Mouse (Mus musculus) right cerebral cortex, postnatal 10 days (tissue): ENCODE results near the gene Gm28048.

Experiments used
- DNase-seq, 2 experiments: peaks; one replicate each; pipeline ENCODE4 v3.0.0; 2021; ENCODE audit warnings: low spot score in 2 of 2

The Gm28048 gene

GRCm38 (mm10) chr11:22952668-22953067, 29.2 kb downstream of the Gm28048 start:
- DNase-seq, result no peak

DNA sequence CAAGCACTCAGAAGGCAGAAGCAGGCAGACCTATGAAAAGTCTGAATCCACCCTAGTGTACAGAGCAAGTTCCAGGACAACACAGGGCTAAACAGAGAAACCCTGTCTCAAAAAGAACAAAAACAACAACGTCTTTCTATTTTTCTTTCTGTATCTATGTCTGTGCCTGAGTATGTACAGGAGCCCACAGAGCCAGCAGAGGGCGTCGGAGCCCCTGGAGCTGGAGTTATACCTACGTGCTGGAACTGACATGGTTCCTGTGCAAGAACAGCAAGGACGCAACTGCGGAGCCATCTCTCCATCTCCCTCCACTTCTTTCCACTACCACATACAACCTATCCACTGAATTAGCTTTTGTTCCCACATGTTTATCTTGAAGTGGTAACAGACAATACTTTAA, 31.8 kb downstream of the Gm28048 start:
- no peak for DNase-seq

GRCm38 (mm10) chr11:22949101-22949500, 32.8 kb downstream of the Gm28048 start:
- DNase-seq, result no peak

GRCm38 (mm10) chr11:22938983-22939382, 42.9 kb downstream of the Gm28048 start:
- no peak for DNase-seq

- no peak for DNase-seq
Observed at GRCm38 (mm10) chr11:22937716-22938316, 44.1 kb downstream of the Gm28048 start.

- peak; percentile 43 to 54 for DNase-seq
Observed at GRCm38 (mm10) chr11:22936446-22937125, 45.3 kb downstream of the Gm28048 start.

GRCm38 (mm10) chr11:22932167-22932566, 49.7 kb downstream of the Gm28048 start:
- DNase-seq, result no peak

GRCm38 (mm10) chr11:22931320-22931905, 50.5 kb downstream of the Gm28048 start:
- DNase-seq, result no peak

DNA sequence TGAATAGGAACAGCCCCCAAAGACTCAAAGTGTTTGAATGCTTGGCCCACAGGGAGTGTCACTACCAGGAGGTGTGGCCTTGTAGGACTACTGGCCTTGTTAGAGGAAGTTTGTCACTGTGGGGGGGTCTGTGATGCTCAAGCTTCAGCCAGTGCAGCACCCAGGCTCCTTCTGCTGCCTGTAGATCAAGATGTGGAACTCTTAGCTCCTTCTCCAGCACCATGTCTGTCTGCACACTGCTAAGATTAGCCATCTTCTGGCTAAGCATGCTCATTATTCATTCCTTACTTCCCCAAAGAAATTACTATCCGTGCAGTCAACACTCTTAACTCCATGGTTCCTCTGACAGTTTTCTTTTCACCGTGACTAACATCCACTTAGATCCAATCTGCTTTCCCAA, 51.8 kb downstream of the Gm28048 start:
- no peak for DNase-seq

DNA sequence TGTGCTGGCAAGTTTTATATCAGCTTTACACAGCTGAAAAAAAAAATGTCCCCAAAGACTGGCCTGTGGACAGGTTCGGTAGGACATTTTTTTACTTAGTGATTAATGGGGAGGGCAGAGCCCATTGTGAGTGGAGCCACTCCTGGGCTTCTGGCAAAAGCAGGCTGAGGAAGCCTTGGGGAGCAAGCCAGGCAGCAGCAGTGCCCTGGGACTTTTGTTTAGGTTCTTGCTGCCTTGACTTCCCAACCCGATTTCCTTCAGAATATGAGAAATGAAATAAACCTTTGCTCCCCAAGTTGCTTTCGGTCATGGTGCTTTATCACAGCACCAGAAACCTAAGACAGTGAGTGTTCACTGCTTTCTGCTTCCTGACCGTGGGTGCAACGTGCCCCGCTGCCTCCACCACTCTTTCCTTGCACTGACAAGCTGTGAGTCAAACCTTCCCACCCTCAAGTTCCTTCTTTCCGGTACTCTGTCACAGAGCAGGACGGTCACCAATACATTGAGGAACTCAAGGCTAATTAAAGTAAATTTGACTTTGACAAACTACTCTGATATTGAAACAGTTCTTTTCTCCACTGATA, 53.2 kb downstream of the Gm28048 start:
- DNase-seq, result no peak

GRCm38 (mm10) chr11:22923606-22924005, 58.3 kb downstream of the Gm28048 start:
- DNase-seq, result no peak

GRCm38 (mm10) chr11:22922546-22922945, 59.3 kb downstream of the Gm28048 start:
- no peak for DNase-seq

DNA sequence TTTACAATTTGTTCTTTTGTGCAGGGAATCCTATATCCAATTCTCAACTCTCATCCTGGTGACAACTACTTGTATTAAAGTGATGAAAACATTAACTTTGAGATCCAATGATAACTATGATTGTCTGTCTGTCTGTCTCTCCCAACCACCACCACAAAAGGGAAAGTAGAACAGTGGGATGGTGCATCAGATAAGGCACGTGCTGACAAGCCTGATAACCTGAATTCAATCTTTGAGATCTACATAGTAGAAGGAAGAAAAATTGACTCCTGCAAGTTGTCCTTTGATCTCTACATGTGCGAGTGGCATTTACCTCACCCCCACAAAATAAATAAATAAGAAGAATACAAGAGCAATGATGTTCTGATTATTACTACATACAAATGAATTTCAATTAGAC, 62.6 kb downstream of the Gm28048 start:
- DNase-seq, result no peak

GRCm38 (mm10) chr11:22917786-22918185, 64.1 kb downstream of the Gm28048 start:
- no peak for DNase-seq

DNA sequence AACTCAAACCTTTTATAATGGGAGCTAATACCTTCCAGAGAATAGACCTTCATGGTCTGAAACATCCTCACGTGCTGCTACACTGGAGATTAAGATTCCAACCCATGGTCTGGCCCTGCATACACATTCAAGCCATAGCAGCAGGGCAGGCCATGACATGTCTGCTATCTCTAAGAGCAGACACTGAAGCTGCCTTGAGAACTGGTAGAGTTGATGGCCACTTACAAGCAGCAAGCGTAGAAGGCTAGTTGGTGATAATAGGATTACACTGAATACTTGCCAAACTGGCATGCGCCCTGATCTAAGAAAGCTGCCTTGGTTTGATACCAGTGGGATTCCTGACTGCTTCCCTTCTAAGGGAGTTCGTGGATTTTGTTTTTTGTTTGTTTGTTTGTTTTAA, 68.1 kb downstream of the Gm28048 start:
- DNase-seq, result no peak

DNA sequence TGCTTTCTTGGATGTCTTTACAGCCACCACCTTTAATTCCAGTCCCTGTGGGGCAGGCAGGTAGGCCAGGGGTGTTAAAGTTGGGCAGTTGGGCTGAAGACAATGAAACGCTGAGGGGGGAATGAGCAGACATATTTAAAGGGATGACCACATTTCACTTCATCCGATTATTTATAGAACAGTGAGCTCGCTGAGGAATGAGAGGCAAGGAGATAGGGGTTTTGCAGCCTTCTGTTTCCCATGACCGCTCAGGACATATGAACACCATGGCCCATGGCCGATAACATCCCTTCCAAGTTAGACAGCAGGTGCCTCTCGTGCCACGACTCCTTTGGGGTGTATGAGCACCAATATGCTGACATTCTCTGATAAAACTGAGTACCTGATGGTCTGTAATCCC, 70.1 kb downstream of the Gm28048 start:
- no peak for DNase-seq

- no peak for DNase-seq
Observed at GRCm38 (mm10) chr11:22906453-22906865, 75.4 kb downstream of the Gm28048 start.

DNA sequence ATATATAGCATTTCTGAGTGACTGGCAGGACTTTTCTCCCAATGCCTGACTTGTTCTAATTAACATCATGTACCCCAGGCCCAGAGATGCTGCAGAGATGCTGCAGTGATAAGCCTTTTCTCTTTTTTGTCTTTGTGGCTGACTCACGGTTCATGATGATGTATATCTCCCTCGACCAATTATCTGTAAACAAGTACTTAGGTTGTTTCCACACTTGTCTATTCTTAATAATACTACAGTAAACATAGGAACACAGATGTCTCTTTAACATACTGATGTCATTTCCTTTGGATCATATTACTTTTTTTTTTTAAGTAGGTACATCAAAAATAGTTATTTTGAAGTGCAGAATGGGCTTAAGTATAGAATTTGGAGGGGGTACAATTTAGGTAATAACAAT, 79.0 kb downstream of the Gm28048 start:
- no peak for DNase-seq

DNA sequence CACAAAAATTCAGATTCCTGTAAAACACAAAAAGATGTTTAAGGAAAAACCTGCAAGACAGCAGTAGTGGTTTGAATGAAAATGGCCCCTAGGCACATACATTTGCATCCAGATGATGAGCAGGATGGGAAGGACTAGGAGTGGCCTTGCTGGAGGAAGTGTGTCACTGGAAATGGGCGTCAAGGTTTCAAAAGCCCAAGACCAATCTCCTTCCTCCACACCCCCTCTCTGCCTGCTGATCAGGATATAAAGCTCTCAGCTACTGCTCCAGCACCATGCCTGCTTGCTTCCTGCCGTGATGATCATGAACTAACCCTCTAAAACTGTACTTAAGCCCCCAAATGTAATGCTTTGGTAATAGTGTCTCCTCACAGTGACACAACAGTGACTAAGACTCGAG, 81.8 kb downstream of the Gm28048 start:
- no peak for DNase-seq

DNA sequence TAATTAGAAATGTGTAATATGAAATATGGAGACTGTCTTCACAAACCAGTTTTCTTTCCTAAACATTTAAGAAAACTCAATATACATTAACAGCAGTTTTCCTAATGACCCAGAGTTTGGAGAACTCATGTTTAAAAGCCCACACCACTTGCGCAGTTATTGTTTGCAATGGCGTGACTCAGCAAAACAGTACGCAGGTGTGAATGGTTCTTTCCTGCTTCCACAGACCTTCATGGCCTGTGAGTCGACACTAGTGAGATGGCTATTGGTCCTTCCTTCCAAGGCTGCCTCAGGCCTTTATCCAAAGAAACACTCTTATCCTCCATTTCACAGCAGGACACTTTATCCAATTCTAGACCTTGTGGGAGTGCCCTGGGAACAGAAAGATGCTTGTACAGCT, 84.2 kb downstream of the Gm28048 start:
- DNase-seq, result no peak

DNA sequence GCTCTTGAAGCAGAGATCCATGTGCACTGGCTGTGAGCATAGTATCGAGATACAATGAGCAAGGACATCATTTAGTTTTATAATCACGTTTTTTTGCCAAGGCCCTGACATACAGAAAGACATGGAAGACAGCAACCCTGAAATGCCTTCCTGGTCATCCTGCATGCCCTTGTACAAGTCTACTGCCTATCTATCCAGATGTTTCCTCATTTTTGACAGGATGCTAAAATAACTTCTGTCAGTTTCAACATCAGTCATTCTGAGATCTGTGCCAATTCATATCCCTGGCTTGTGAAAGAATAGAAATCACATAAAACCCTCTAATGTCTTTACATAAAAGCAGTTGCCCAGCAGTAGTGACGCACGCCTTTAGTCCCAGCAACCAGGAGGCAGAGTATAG, 84.8 kb downstream of the Gm28048 start:
- DNase-seq, result no peak

DNA sequence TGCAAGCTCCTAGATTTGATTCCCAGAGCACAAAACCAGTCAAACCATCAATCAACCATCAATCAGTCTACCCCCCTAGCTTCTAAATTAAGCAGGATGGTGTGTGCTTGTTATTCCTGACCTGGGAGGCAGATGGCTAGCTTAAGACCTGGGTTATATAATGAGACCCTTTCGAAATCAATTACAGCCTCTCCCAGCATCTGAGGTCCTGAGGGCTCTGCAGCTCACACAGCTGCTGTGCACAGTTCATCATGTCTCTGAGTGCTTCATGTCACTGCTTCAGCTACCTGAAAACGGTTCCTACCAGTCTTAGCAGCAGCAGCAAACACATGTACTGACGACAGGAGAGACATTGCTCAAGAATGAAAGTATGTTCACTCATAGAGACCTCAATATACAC, 88.8 kb downstream of the Gm28048 start:
- no peak for DNase-seq

DNA sequence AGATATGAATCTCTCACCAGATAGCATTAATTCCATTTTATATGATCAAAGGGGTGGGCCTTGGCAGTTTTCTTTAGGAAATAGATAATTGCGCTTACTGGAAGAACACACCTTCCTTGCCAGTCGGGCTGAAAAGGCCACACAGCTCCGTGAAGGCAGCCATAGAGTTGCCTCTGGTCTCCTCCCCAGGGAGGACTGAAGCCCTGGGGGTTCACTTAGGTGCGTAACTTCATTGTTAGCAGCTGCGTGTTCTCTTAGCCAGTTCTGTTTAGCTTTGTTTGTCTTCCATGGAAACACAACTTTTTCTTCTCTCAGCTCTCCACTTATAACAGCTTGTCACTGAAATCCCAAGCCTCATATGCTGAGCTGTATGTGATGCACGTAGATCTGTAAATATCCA, 89.4 kb downstream of the Gm28048 start:
- DNase-seq, result no peak
